Mouse (Mus musculus): ENCODE results near the gene Gemin7. TPM values are rescaled to one million over a fixed set of nuclear protein-coding genes. Genes with fewer than 3 reads are reported as not detected.
A peak's percentile ranks its signal among the peaks of the same experiment; 100 is the strongest.

The Gemin7 gene
- polyA plus RNA-seq, 1 experiment from 2014 or later, result 127 TPM

- H3K27me3 ChIP-seq (ENCODE audit: control insufficient read depth, insufficient read depth, low read length), result no peaks in the 10 kb centered on the region
- H3K9me3 ChIP-seq (replicated peaks; ENCODE audit: control insufficient read depth, low read length), result no peaks in the 10 kb centered on the region
- no peak overlapping the region for H3K27ac ChIP-seq (ENCODE audit: low read length)
- peaks cover 82% of the 10 kb centered on the region for H3K36me3 ChIP-seq (ENCODE audit: control insufficient read depth, insufficient read depth)
- H3K4me3 ChIP-seq (ENCODE audit: low read length), result no peak overlapping the region
- H3K4me1 ChIP-seq (ENCODE audit: control insufficient read depth, insufficient read depth, low read length), result peaks cover 2% of the 10 kb centered on the region; the same call in 1 of the 2 replicates
- no peak overlapping the region for H3K4me2 ChIP-seq (ENCODE audit: low read depth, low read length)
- 75% methylated on average over 46 of the region's 46 CpGs for WGBS
- ATAC-seq (replicated peaks; ENCODE audit: extremely low read depth, insufficient read depth, low FRiP score), result no peak
- no peak overlapping the region for H3K9ac ChIP-seq (ENCODE audit: low read length)
Observed at GRCm38 (mm10) chr7:19586269-19586668, 8.9 kb upstream of the Gemin7 start.

GRCm38 (mm10) chr7:19580634-19581033 is 3.2 kb upstream of the Gemin7 start:
- no peak overlapping the region for H3K9ac ChIP-seq (ENCODE audit: low read length)
- ATAC-seq (replicated peaks; ENCODE audit: extremely low read depth, insufficient read depth, low FRiP score), result no peak
- H3K4me1 ChIP-seq (ENCODE audit: control insufficient read depth, insufficient read depth, low read length), result peaks cover 12% of the 10 kb centered on the region
- peaks cover 24% of the 10 kb centered on the region for H3K27me3 ChIP-seq (ENCODE audit: control insufficient read depth, insufficient read depth, low read length)
- no peak overlapping the region for H3K4me3 ChIP-seq (ENCODE audit: low read length)
- peaks cover 39% of the 10 kb centered on the region for H3K36me3 ChIP-seq (ENCODE audit: control insufficient read depth, insufficient read depth)
- 83% methylated on average over 8 of the region's 8 CpGs for WGBS
- no peak overlapping the region for H3K4me2 ChIP-seq (ENCODE audit: low read depth, low read length)
- H3K9me3 ChIP-seq (replicated peaks; ENCODE audit: control insufficient read depth, low read length), result no peaks in the 10 kb centered on the region
- H3K27ac ChIP-seq (ENCODE audit: low read length), result no peak overlapping the region

DNA sequence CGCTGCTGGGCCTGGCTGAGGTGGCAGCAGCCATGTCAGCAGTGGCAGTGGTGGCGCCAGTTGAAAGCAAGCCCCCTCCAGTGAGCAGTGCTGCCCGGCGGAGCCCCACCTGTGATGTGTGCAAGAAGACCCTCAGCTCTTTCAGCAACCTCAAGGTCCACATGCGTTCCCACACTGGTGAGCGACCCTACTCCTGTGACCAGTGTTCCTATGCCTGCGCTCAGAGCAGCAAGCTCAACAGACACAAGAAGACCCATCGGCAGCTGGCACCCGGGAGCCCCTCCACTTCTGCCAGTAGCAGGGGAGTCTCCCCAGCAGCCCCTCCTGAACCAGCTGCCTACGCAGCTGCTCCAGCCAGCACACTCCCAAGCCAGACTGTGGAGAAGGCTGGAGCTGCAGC is 2.4 kb upstream of the Gemin7 start:
- H3K4me2 ChIP-seq (ENCODE audit: low read depth, low read length), result no peak overlapping the region
- H3K4me3 ChIP-seq (ENCODE audit: low read length), result no peak overlapping the region
- no peak for ATAC-seq (replicated peaks; ENCODE audit: extremely low read depth, insufficient read depth, low FRiP score)
- H3K9ac ChIP-seq (ENCODE audit: low read length), result no peak overlapping the region
- H3K4me1 ChIP-seq (ENCODE audit: control insufficient read depth, insufficient read depth, low read length), result peaks cover 12% of the 10 kb centered on the region
- H3K9me3 ChIP-seq (replicated peaks; ENCODE audit: control insufficient read depth, low read length), result no peaks in the 10 kb centered on the region
- no peak overlapping the region for H3K27ac ChIP-seq (ENCODE audit: low read length)
- 86% methylated on average over 10 of the region's 10 CpGs for WGBS
- peaks cover 24% of the 10 kb centered on the region for H3K27me3 ChIP-seq (ENCODE audit: control insufficient read depth, insufficient read depth, low read length)
- H3K36me3 ChIP-seq (ENCODE audit: control insufficient read depth, insufficient read depth), result peaks cover 32% of the 10 kb centered on the region

DNA sequence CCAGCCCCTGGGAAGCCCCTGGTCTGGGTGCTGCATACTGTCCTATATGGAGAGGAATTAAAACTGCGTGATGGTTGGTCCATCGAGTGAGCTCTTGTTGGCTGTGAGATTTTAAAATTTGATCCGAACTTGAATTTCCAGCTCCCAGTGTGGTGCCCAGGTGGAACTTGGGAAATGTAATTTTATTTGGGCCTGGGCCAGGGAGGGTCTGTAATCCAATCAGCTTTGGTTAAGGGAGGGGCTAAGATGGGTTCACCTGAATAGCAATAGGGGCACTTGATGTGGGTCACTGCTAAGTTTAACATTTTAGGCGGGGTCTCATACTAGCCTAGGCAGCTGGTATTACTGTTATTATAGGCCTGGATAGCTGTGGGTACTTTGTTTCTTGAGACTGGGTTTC is 1.0 kb upstream of the Gemin7 start:
- Histone ChIP-seq H3K4me1 (ENCODE audit: control insufficient read depth, insufficient read depth, low read length) (peaks cover 15% of the 10 kb centered on the region), H3K9ac (ENCODE audit: low read length) (no peak overlapping the region), H3K36me3 (ENCODE audit: control insufficient read depth, insufficient read depth) (peaks cover 19% of the 10 kb centered on the region), H3K27me3 (ENCODE audit: control insufficient read depth, insufficient read depth, low read length) (peaks cover 24% of the 10 kb centered on the region), H3K27ac (ENCODE audit: low read length) (no peak overlapping the region), H3K4me3 (ENCODE audit: low read length) (no peak overlapping the region), H3K4me2 (ENCODE audit: low read depth, low read length) (no peak overlapping the region), H3K9me3 (replicated peaks; ENCODE audit: control insufficient read depth, low read length) (no peaks in the 10 kb centered on the region)
- ATAC-seq (replicated peaks; ENCODE audit: extremely low read depth, insufficient read depth, low FRiP score), result 0 out of 2 replicates have a peak, but pooled peaks have one; percentile 4
- 60% methylated on average over 4 of the region's 4 CpGs for WGBS

DNA sequence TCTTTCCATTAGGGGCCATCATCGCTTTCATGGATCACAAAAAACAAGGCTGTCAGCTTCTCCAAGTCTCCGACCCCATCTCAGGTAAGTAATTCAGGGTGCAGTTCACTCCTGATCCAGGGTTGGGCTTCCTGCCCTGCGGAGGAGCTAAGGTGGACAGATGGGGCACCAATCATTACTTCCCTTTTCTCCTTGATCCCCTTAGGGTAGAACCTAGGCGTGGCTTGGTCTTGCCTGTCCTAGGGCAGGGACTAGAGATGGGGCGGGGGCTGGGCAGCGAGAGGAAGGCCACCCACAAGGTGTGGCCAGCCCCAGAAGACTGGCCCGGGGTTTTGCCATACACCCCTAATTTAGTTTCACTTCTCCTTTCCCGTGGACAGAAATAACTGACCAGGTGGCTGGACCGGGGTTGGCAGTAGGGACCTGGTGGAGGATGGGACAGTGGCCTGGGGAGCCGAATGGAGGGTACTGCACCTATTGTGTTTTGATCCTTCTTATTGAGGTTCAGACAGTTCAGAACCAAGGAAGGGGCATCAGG is 551 bp upstream of the Gemin7 start:
- Histone ChIP-seq H3K9ac (ENCODE audit: low read length) (peak overlapping the region; percentile 54), H3K36me3 (ENCODE audit: control insufficient read depth, insufficient read depth) (peaks cover 14% of the 10 kb centered on the region), H3K27ac (ENCODE audit: low read length) (no peak overlapping the region), H3K27me3 (ENCODE audit: control insufficient read depth, insufficient read depth, low read length) (peaks cover 24% of the 10 kb centered on the region), H3K4me3 (ENCODE audit: low read length) (peak overlapping the region; percentile 56), H3K9me3 (replicated peaks; ENCODE audit: control insufficient read depth, low read length) (no peaks in the 10 kb centered on the region), H3K4me2 (ENCODE audit: low read depth, low read length) (peak overlapping the region; percentile 85), H3K4me1 (ENCODE audit: control insufficient read depth, insufficient read depth, low read length) (peaks cover 15% of the 10 kb centered on the region)
- no peak for ATAC-seq (replicated peaks; ENCODE audit: extremely low read depth, insufficient read depth, low FRiP score)
- WGBS, result 16% methylated on average over 10 of the region's 10 CpGs

- H3K27me3 ChIP-seq (ENCODE audit: control insufficient read depth, insufficient read depth, low read length), result peaks cover 24% of the 10 kb centered on the region
- no peak overlapping the region for H3K4me3 ChIP-seq (ENCODE audit: low read length)
- H3K9me3 ChIP-seq (replicated peaks; ENCODE audit: control insufficient read depth, low read length), result no peaks in the 10 kb centered on the region
- H3K9ac ChIP-seq (ENCODE audit: low read length), result no peak overlapping the region
- peaks cover 25% of the 10 kb centered on the region for H3K4me1 ChIP-seq (ENCODE audit: control insufficient read depth, insufficient read depth, low read length)
- no peaks in the 10 kb centered on the region for H3K36me3 ChIP-seq (ENCODE audit: control insufficient read depth, insufficient read depth)
- ATAC-seq (replicated peaks; ENCODE audit: extremely low read depth, insufficient read depth, low FRiP score), result no peak
- no peak overlapping the region for H3K27ac ChIP-seq (ENCODE audit: low read length)
- WGBS, result 62% methylated on average over 3 of the region's 3 CpGs
- no peak overlapping the region for H3K4me2 ChIP-seq (ENCODE audit: low read depth, low read length)
Observed at GRCm38 (mm10) chr7:19575559-19575958, 1.8 kb downstream of the Gemin7 start.

GRCm38 (mm10) chr7:19573776-19574140 is 3.6 kb downstream of the Gemin7 start:
- ATAC-seq (replicated peaks; ENCODE audit: extremely low read depth, insufficient read depth, low FRiP score), result no peak
- WGBS, result 21% methylated on average over 16 of the region's 16 CpGs
- Histone ChIP-seq H3K4me2 (ENCODE audit: low read depth, low read length) (peak overlapping the region; percentile 94), H3K27me3 (ENCODE audit: control insufficient read depth, insufficient read depth, low read length) (peaks cover 21% of the 10 kb centered on the region), H3K4me3 (ENCODE audit: low read length) (peak overlapping the region; percentile 76), H3K9me3 (replicated peaks; ENCODE audit: control insufficient read depth, low read length) (no peaks in the 10 kb centered on the region), H3K27ac (ENCODE audit: low read length) (peak overlapping the region; percentile 95), H3K9ac (ENCODE audit: low read length) (peak overlapping the region; percentile 91), H3K36me3 (ENCODE audit: control insufficient read depth, insufficient read depth) (peaks cover 6% of the 10 kb centered on the region), H3K4me1 (ENCODE audit: control insufficient read depth, insufficient read depth, low read length) (peaks cover 25% of the 10 kb centered on the region)

- Histone ChIP-seq H3K36me3 (ENCODE audit: control insufficient read depth, insufficient read depth) (peaks cover 6% of the 10 kb centered on the region), H3K27me3 (ENCODE audit: control insufficient read depth, insufficient read depth, low read length) (peaks cover 16% of the 10 kb centered on the region), H3K9ac (ENCODE audit: low read length) (peak overlapping the region; percentile 91), H3K9me3 (replicated peaks; ENCODE audit: control insufficient read depth, low read length) (no peaks in the 10 kb centered on the region), H3K4me2 (ENCODE audit: low read depth, low read length) (peak overlapping the region; percentile 94), H3K4me3 (ENCODE audit: low read length) (peak overlapping the region; percentile 76), H3K4me1 (ENCODE audit: control insufficient read depth, insufficient read depth, low read length) (peaks cover 25% of the 10 kb centered on the region), H3K27ac (ENCODE audit: low read length) (peak overlapping the region; percentile 95)
- WGBS, result under 1% methylated on average over 51 of the region's 53 CpGs
- ATAC-seq (replicated peaks; ENCODE audit: extremely low read depth, insufficient read depth, low FRiP score), result peak; percentile 83
Observed at GRCm38 (mm10) chr7:19572926-19573775, 4.2 kb downstream of the Gemin7 start.

GRCm38 (mm10) chr7:19569647-19570046 is 7.7 kb downstream of the Gemin7 start:
- Histone ChIP-seq H3K27ac (ENCODE audit: low read length) (no peak overlapping the region), H3K4me2 (ENCODE audit: low read depth, low read length) (no peak overlapping the region), H3K9me3 (replicated peaks; ENCODE audit: control insufficient read depth, low read length) (no peaks in the 10 kb centered on the region), H3K9ac (ENCODE audit: low read length) (no peak overlapping the region), H3K36me3 (ENCODE audit: control insufficient read depth, insufficient read depth) (peaks cover 15% of the 10 kb centered on the region), H3K27me3 (ENCODE audit: control insufficient read depth, insufficient read depth, low read length) (no peaks in the 10 kb centered on the region), H3K4me3 (ENCODE audit: low read length) (no peak overlapping the region), H3K4me1 (ENCODE audit: control insufficient read depth, insufficient read depth, low read length) (peaks cover 13% of the 10 kb centered on the region)
- ATAC-seq (replicated peaks; ENCODE audit: extremely low read depth, insufficient read depth, low FRiP score), result no peak
- WGBS, result 71% methylated on average over 3 of the region's 3 CpGs

Measured in heart, embryonic 16.5 days (tissue).